Mouse (Mus musculus) midbrain, embryonic 13.5 days (tissue): ENCODE measurements at regions not wholly inside any gene's neighbourhood (a gene's known extent, or its start where the extent isn't known, plus 50 kb on each side); places are given as distances from the start of the nearest gene placed in this dataset.

Source experiments
- ATAC-seq: fragments of 200-750 bp; cut with Nextera tagmentation; 2 replicates; pipeline ENCODE4 v1.8.0; 2017; ENCODE audit warnings: mild to moderate bottlenecking, moderate TSS enrichment, moderate library complexity
- H3K27ac ChIP-seq: fragments of 300-500 bp; sonication (generic); 2 replicates; pipeline ENCODE4 v1.5.1; 2015; ENCODE audit warnings: inconsistent platforms, mild to moderate bottlenecking, moderate library complexity
- H3K27me3 ChIP-seq: fragments of 300-500 bp; sonication (generic); 2 replicates; pipeline ENCODE4 v1.6.1; 2015; ENCODE audit warnings: mild to moderate bottlenecking, inconsistent platforms
- H3K36me3 ChIP-seq: fragments of 300-500 bp; sonication (generic); 2 replicates; pipeline ENCODE4 v1.6.1; 2015; ENCODE audit warnings: mild to moderate bottlenecking, inconsistent platforms
- H3K4me1 ChIP-seq: fragments of 300-500 bp; sonication (generic); replicated peaks from 2 replicates; pipeline ENCODE4 v1.6.1; 2015; ENCODE audit warnings: inconsistent platforms
- H3K4me2 ChIP-seq: fragments of 300-500 bp; sonication (generic); replicated peaks from 2 replicates; pipeline ENCODE4 v1.6.1; 2015; ENCODE audit warnings: moderate library complexity, mild to moderate bottlenecking, inconsistent platforms
- H3K4me3 ChIP-seq: fragments of 300-500 bp; sonication (generic); replicated peaks from 2 replicates; pipeline ENCODE4 v1.5.1; 2015; ENCODE audit warnings: mild to moderate bottlenecking, inconsistent platforms
- H3K9ac ChIP-seq: fragments of 300-500 bp; sonication (generic); replicated peaks from 2 replicates; pipeline ENCODE4 v1.6.1; 2015; ENCODE audit warnings: mild to moderate bottlenecking, inconsistent platforms
- H3K9me3 ChIP-seq: fragments of 300-500 bp; sonication (generic); 2 replicates; pipeline ENCODE4 v1.6.1; 2016; ENCODE audit warnings: mild to moderate bottlenecking, inconsistent platforms
- WGBS: fragments of 180-500 bp; shearing (Covaris S2); methylation state at CpG from one replicate; pipeline ENCODE4 v1.1.7; 2015; 5-methylcytosine and 5-hydroxymethylcytosine counted together

DNA sequence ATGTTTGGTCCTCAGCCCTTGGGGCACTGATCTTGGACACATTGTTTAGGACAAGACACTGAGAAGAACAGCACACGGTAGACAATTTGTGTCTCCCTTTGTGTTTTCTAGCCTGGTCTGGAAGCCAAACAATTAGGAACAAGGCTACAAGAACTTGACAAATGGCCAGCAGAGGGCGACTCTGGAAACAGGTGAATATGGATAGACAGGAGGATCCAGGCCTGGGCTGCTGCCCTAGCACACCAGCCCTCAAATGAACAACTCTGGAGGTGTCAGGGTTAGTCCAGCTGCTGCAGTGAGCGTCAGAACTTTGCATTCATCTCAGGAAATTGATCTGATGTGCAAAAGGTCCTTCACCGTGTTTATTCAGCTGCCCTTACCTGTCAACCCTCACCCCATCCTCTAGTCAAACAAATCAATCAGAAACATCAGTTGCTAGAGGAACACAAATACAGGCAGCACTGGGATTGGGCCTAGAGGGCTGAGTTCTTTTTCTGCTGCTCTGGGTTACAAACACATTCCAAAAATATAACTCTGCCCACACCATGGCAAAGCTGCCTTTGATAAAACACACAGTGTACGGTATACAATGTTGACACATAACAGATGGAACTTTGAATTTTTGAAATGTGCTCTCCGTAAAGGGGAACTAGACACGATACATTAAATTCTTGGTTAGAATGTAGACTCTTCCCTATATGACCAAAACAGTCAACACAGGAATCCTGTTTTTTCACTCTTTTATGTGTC, 159.7 kb downstream of the Fam84b start:
- WGBS, result 60% methylated on average over 7 of the region's 7 CpGs
- Histone ChIP-seq H3K27me3 (no peaks in the 10 kb centered on the region), H3K9me3 (no peaks in the 10 kb centered on the region)

DNA sequence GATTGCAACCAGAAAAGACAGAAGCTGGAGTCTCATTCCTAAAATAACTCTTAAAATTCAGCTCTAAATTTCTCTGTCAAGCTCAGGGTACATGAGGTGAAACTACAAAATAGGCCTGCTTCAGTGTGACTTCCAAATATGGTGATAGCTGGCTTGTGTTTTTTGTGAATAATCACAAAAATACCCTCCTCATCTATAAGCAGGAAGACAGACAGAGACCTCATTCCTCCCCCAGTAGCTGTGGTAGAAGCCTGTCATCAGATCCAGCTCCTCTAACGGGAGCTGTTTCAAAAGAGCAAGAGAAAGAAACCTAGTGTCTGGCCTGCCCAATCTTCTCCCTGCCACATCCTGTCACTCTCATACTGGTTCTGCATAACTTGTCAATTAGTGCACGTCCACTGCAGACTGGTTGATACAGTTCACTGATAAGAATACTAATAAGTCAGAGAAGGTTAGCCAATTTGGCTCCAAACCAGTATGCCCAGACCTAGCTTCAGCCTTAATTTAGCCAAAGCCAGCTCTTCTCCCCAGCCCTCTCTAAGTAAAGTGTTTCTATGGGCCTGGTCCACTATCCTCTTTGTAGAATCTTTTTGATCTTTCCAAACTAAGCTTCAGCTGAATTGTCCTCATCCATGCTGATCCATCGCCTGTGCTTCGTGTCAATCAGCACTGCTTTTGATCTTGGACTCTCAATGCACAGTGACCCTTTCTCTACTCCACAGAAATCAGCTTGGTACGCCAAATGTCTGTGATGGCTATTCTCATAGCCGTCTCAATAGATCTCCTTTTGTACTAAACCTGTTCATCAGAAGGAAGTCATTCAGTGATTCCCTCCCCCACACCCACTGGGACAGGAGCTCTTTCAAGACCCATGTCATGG, 160.6 kb downstream of the Fam84b start:
- Histone ChIP-seq H3K4me2 (no peak overlapping the region), H3K9me3 (no peaks in the 10 kb centered on the region), H3K9ac (no peak overlapping the region), H3K4me1 (peaks cover 8% of the 10 kb centered on the region; the same call in 1 of the 2 replicates), H3K36me3 (no peaks in the 10 kb centered on the region), H3K27me3 (no peaks in the 10 kb centered on the region), H3K4me3 (no peak overlapping the region), H3K27ac (no peak overlapping the region)
- WGBS, result 9% methylated on average over 6 of the region's 6 CpGs
- ATAC-seq, result peak; percentile 45

More for the DNA sequence above, 159.7 kb downstream of the Fam84b start:
- no peak overlapping the region for H3K4me2 ChIP-seq
- H3K9ac ChIP-seq, result no peak overlapping the region
- H3K4me1 ChIP-seq, result peaks cover 8% of the 10 kb centered on the region; the same call in 1 of the 2 replicates
- no peak overlapping the region for H3K4me3 ChIP-seq
- H3K36me3 ChIP-seq, result no peaks in the 10 kb centered on the region
- H3K27ac ChIP-seq, result no peak overlapping the region
- ATAC-seq, result no peak

DNA sequence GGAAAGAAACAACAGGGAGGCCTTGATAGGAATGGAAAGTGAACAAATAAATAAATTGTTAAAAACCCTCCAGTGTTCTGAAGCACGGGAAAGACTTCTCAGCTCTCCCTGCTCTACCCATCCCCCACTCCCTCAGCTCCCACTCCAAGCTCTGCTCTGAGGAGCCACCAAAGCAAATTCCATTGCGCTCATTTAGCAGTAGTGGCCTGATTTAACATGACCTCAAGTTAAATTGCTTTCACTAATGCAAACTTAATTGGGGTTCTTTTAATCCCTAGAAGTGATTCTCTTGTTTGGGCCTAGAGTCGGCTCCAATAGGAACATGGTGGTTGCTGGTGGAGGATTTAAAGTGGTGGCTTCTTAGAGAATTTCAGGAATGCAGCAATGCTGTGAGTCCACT, 161.4 kb downstream of the Fam84b start:
- no peak overlapping the region for H3K27ac ChIP-seq
- no peak overlapping the region for H3K4me2 ChIP-seq
- H3K9me3 ChIP-seq, result no peaks in the 10 kb centered on the region
- ATAC-seq, result no peak
- no peaks in the 10 kb centered on the region for H3K27me3 ChIP-seq
- no peaks in the 10 kb centered on the region for H3K36me3 ChIP-seq
- H3K4me3 ChIP-seq, result no peak overlapping the region
- no peak overlapping the region for H3K9ac ChIP-seq
- H3K4me1 ChIP-seq, result peaks cover 8% of the 10 kb centered on the region; the same call in 1 of the 2 replicates
- 11% methylated on average over 3 of the region's 3 CpGs for WGBS

DNA sequence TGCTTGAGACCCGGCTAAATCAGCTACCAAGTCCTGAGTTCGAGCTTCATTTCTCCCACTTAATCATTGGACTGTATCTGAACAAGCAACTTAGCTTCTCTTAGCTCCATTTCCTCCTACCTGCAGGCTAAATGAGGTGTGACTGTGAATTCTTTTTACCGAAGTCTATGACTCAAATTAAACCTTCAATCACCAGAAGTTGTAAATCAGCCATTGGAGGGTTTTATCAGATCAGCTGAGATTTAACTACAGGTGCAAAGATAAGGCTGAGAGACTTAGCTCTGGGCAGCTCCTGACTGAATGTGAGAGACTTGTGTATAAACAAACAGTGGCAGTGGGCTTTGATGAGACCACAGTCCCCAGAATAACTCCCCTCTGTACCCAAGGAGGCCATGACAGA, 176.2 kb downstream of the Fam84b start:
- Histone ChIP-seq H3K27me3 (no peaks in the 10 kb centered on the region), H3K9ac (no peak overlapping the region), H3K9me3 (no peaks in the 10 kb centered on the region), H3K4me2 (no peak overlapping the region), H3K27ac (no peak overlapping the region), H3K36me3 (no peaks in the 10 kb centered on the region), H3K4me3 (no peak overlapping the region), H3K4me1 (no peaks in the 10 kb centered on the region)
- 92% methylated on average over 3 of the region's 3 CpGs for WGBS
- no peak for ATAC-seq

DNA sequence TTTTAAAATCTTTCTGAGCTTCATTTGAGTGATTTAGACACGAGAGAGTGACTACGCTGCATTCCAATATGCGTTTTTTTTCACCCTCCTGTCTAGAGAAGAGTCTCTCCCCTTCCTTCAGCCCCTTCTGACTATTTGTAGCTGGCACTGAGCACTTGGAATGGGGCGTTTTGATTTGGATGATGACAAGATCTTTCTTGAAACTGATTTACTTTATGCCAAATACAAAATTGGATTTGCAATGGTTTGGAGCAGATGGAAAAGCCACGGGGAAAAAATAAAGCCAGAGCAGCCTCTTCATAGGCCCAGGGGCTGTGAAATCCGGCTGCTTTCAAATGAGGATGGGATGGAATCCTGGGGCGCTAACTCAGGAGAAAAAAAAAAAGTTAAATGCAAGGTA, 196.0 kb downstream of the Fam84b start:
- no peaks in the 10 kb centered on the region for H3K9me3 ChIP-seq
- no peak overlapping the region for H3K4me2 ChIP-seq
- H3K4me3 ChIP-seq, result no peak overlapping the region
- H3K27me3 ChIP-seq, result no peaks in the 10 kb centered on the region
- ATAC-seq, result no peak
- no peaks in the 10 kb centered on the region for H3K4me1 ChIP-seq
- H3K9ac ChIP-seq, result no peak overlapping the region
- H3K36me3 ChIP-seq, result no peaks in the 10 kb centered on the region
- H3K27ac ChIP-seq, result no peak overlapping the region
- WGBS, result 74% methylated on average over 7 of the region's 7 CpGs

DNA sequence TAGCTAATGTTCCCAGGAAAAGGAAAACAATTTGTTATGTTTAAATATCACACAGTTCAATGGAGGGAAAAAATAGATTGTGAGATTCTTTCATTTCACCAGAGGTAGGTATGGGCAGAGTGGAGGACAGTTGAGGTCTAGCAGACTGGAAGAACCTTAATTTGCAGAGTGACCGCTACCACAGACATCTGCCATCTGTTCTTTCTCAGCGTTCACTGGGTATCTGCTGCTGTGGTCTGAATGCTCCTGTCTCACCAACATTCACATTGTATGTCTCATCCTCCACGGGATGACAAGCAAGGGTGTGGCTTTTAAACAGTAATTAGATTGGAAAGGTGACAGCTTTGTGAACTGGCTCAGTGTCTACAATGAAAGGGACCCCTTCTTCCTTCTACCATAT, 198.5 kb downstream of the Fam84b start:
- ATAC-seq, result no peak
- no peaks in the 10 kb centered on the region for H3K27me3 ChIP-seq
- H3K27ac ChIP-seq, result no peak overlapping the region
- no peaks in the 10 kb centered on the region for H3K9me3 ChIP-seq
- no peak overlapping the region for H3K9ac ChIP-seq
- no peak overlapping the region for H3K4me3 ChIP-seq
- H3K36me3 ChIP-seq, result no peaks in the 10 kb centered on the region
- no peak overlapping the region for H3K4me2 ChIP-seq
- WGBS, result 84% methylated on average over 3 of the region's 3 CpGs
- H3K4me1 ChIP-seq, result no peaks in the 10 kb centered on the region

DNA sequence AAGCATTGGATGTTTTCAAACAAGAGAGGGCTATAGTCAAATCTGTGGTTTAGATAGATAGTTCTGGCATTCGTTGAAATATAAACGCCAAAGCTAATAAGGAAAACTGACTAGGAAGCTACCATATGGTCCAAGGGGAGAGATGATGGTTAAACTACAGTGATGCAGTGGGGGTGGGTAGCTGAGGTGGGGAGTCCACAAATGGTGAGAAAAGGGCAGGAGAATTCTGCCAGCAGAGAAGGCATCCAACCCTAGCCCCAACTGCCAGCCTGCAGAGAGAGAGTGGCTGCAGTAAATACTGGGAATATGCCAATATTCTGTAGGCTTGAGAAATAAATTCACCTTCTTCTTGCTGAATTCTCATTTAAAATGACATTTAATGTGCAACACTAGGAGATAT, 204.3 kb downstream of the Fam84b start:
- Histone ChIP-seq H3K27ac (no peak overlapping the region), H3K4me2 (no peak overlapping the region), H3K4me3 (no peak overlapping the region), H3K9me3 (no peaks in the 10 kb centered on the region), H3K27me3 (no peaks in the 10 kb centered on the region), H3K4me1 (no peaks in the 10 kb centered on the region), H3K36me3 (no peaks in the 10 kb centered on the region), H3K9ac (no peak overlapping the region)
- no peak for ATAC-seq
- 98% methylated on average over 2 of the region's 2 CpGs for WGBS

DNA sequence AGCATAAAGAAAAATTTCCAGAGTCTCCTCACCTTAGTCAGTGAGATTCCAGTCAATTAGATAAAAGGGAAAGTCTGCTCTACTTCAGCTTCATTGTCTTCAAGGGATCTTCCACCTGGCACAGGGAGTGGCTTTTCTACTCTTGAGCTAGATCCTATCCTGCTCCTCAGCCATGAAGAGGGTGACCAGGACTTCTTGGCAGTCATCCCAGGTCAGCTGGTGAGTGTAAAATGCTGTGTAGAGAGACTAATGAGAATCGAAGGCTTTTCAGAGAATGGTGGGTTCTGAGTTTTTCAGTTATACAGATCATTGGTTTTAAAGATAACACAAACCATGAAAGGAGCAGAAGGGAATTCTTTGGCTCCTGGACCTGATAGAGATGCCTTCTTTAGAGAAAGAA, 211.8 kb downstream of the Fam84b start:
- H3K36me3 ChIP-seq, result no peaks in the 10 kb centered on the region
- no peaks in the 10 kb centered on the region for H3K9me3 ChIP-seq
- H3K27ac ChIP-seq, result no peak overlapping the region
- H3K9ac ChIP-seq, result no peak overlapping the region
- no peaks in the 10 kb centered on the region for H3K4me1 ChIP-seq
- 88% methylated on average over 1 of the region's 1 CpGs for WGBS
- no peak for ATAC-seq
- no peaks in the 10 kb centered on the region for H3K27me3 ChIP-seq
- no peak overlapping the region for H3K4me3 ChIP-seq
- no peak overlapping the region for H3K4me2 ChIP-seq

DNA sequence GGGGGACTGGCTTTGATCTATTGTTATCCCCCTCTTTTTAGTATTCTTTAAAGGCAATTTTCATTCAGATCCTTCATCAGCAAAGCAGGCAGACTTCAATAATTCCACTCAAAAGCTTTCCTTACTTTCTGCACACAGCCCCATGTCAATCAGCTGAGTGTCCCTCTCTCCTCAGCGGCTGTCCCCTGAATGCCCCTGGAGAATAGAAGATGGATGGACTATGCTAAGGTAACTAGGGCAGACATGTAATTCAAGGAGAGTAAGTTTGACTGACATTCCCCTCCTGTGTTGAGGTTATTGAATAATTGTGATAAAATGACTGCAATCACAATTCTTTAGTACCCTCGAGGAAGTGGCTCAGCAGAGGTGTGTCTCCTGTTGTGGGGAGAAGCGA, 220.1 kb downstream of the Fam84b start:
- no peaks in the 10 kb centered on the region for H3K27me3 ChIP-seq
- no peak overlapping the region for H3K9ac ChIP-seq
- WGBS, result 23% methylated on average over 3 of the region's 3 CpGs
- peak overlapping the region; percentile 5; the same call in 1 of the 2 replicates for H3K27ac ChIP-seq
- no peak overlapping the region for H3K4me2 ChIP-seq
- H3K4me3 ChIP-seq, result no peak overlapping the region
- peak; percentile 78 for ATAC-seq
- peaks cover 14% of the 10 kb centered on the region for H3K4me1 ChIP-seq
- no peaks in the 10 kb centered on the region for H3K36me3 ChIP-seq
- H3K9me3 ChIP-seq, result no peaks in the 10 kb centered on the region

DNA sequence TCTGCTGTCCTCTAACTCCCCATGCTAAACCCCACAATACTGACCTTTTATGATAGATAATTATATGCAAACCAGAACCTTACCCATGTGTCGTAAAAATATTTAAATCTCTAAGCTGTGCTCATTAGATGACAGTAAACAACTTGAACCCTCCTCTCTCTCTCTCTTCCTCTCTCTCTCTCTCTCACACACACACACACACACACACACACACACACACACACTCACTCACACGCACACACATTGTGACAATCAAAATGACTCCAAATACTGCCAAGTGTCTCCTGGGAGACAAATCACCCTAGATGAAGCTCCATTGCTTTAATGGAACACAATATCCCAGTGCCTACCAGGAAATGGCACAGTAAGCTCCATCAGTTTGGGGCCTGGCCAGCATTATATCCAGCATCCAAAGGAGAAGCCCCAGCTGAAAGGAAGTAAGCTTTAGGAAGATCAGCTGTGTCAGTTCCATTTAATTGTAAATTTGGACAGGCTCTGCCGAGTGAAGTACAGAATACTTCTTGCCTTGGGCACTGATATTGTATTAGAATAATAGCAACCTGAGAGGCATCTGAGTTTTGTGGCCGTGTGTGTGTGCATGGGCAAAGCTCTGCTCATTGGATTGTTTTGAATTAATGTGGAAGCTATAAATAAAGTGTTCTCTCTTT, 220.7 kb downstream of the Fam84b start:
- H3K4me3 ChIP-seq, result no peak overlapping the region
- H3K27me3 ChIP-seq, result no peaks in the 10 kb centered on the region
- WGBS, result 13% methylated on average over 4 of the region's 4 CpGs
- 0 out of 2 replicates have a peak overlapping the region, but pooled peaks have one; percentile 5 for H3K27ac ChIP-seq
- no peaks in the 10 kb centered on the region for H3K9me3 ChIP-seq
- peak; percentile 86 for ATAC-seq
- H3K4me2 ChIP-seq, result no peak overlapping the region
- H3K36me3 ChIP-seq, result no peaks in the 10 kb centered on the region
- H3K4me1 ChIP-seq, result peaks cover 14% of the 10 kb centered on the region
- no peak overlapping the region for H3K9ac ChIP-seq

DNA sequence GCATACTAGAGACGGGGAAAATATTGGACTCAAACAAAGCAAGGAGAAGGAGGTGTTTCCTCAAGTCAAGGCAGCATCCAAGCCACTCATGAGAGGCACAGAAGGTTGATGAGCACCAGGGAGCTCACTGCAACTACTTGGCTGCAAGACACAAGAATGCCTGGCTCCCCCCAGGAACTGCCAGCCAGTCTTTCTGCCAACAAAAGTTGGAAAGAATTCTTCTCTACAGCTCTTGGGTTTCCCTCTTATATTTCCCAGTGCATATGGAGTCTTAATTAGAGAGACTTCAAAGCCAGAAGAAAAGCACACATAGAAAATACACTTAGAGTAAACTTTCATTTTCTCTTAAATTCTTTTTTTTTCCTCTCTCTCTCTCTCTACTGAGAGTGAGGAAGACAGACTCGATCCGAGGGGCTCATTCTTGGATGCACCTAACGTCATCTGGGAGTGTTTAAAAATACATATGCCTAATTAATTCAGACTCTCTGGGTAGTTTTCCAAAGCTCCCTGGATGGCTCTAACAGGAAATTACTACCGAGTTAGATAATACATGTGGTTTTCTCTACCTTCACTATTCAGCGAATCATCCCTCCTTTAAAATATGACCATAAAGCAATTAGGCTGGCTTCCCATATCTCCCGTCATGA, 222.7 kb downstream of the Fam84b start:
- WGBS, result 88% methylated on average over 7 of the region's 7 CpGs
- no peak overlapping the region for H3K4me3 ChIP-seq
- H3K9ac ChIP-seq, result no peak overlapping the region
- peaks cover 14% of the 10 kb centered on the region for H3K4me1 ChIP-seq
- no peak overlapping the region for H3K27ac ChIP-seq
- H3K4me2 ChIP-seq, result no peak overlapping the region
- H3K27me3 ChIP-seq, result no peaks in the 10 kb centered on the region
- ATAC-seq, result no peak
- no peaks in the 10 kb centered on the region for H3K36me3 ChIP-seq
- no peaks in the 10 kb centered on the region for H3K9me3 ChIP-seq
